Mouse (Mus musculus) CH12.LX (cell line): ENCODE data around the gene Galnt18. TPM values are rescaled to one million over a fixed set of nuclear protein-coding genes. Genes with fewer than 3 reads are reported as not detected.

Experiments
- DNase-seq: peaks from one replicate; pipeline ENCODE4 v3.0.0-alpha.2; 2013; ENCODE audit errors: extremely low read depth
- H3K27ac ChIP-seq: 2 replicates; pipeline ENCODE4 v1.5.1; 2012; ENCODE audit warnings: low read depth, mild to moderate bottlenecking, control low read depth, moderate library complexity; ENCODE audit not compliant: insufficient read depth
- H3K27me3 ChIP-seq: replicated peaks from 2 replicates; pipeline ENCODE3; 2012; ENCODE audit warnings: inconsistent platforms
- H3K36me3 ChIP-seq, 2 experiments: replicated peaks in 1 of 2; 2 replicates each; pipeline versions ENCODE3 to v1.6.1; 2012; ENCODE audit warnings: inconsistent platforms in 1 of 2, low read length in 1 of 2, mild to moderate bottlenecking in 1 of 2, mixed read lengths in 1 of 2, moderate library complexity in 1 of 2; ENCODE audit not compliant: control insufficient read depth in 1 of 2, insufficient read depth in 1 of 2
- H3K4me1 ChIP-seq, 2 experiments: 2 replicates each; pipeline ENCODE4 v1.6.1; 2012; ENCODE audit warnings: inconsistent platforms in 1 of 2, moderate library complexity in 1 of 2; ENCODE audit not compliant: insufficient read depth in 2 of 2, control insufficient read depth in 1 of 2
- H3K4me2 ChIP-seq: 2 replicates; pipeline ENCODE4 v1.6.1; 2012; ENCODE audit warnings: low read depth, mild to moderate bottlenecking, control low read depth; ENCODE audit not compliant: poor library complexity, insufficient read depth, severe bottlenecking
- H3K4me3 ChIP-seq, 3 experiments: fragments of 150-350 bp in 1 of 3; sonication (generic) in 1 of 3; replicated peaks in 1 of 3; 2 replicates each; pipeline versions ENCODE3 to v1.5.1; 2011 to 2012; ENCODE audit warnings: low read depth in 2 of 3, low read length in 2 of 3, mild to moderate bottlenecking in 2 of 3, moderate library complexity in 2 of 3, control low read depth in 1 of 3, improper control_type of control experiment in 1 of 3, inconsistent platforms in 1 of 3, mixed read lengths in 1 of 3; ENCODE audit not compliant: poor library complexity in 1 of 3
- H3K79me2 ChIP-seq: replicated peaks from 2 replicates; pipeline ENCODE4 v1.6.1; 2012; ENCODE audit warnings: mild to moderate bottlenecking, moderate library complexity; ENCODE audit not compliant: control insufficient read depth, poor library complexity, insufficient read depth, severe bottlenecking; ENCODE audit errors: extremely low read depth
- H3K9ac ChIP-seq: 2 replicates; pipeline ENCODE4 v1.6.1; 2012; ENCODE audit warnings: low read depth, mild to moderate bottlenecking, control low read depth, moderate library complexity; ENCODE audit not compliant: insufficient read depth
- H3K9me3 ChIP-seq: replicated peaks from 2 replicates; pipeline ENCODE3; 2012; ENCODE audit warnings: low read length, inconsistent platforms, mixed read lengths
- BHLHE40 ChIP-seq: IDR thresholded peaks from 2 replicates; pipeline ENCODE4 v1.6.1; 2011; ENCODE audit warnings: mild to moderate bottlenecking, low read depth, low read length, improper control_type of control experiment
- CHD1 ChIP-seq: IDR thresholded peaks from 2 replicates; pipeline ENCODE4 v1.6.1; 2012; ENCODE audit warnings: low read depth, low read length, improper control_type of control experiment, inconsistent platforms
- ELF1 ChIP-seq: IDR thresholded peaks from 2 replicates; pipeline ENCODE4 v1.6.1; 2014; ENCODE audit warnings: low read depth, mild to moderate bottlenecking, inconsistent platforms, low read length, improper control_type of control experiment
- HCFC1 ChIP-seq: IDR thresholded peaks from 2 replicates; pipeline ENCODE4 v1.6.1; 2012; ENCODE audit warnings: low read depth, mild to moderate bottlenecking, inconsistent platforms, low read length, improper control_type of control experiment
- IRF4 ChIP-seq: IDR thresholded peaks from 2 replicates; pipeline ENCODE4 v1.6.1; 2014; ENCODE audit warnings: low read depth, mild to moderate bottlenecking, inconsistent platforms, low read length, improper control_type of control experiment
- JUND ChIP-seq: conservative IDR thresholded peaks from 2 replicates; pipeline ENCODE4 v1.6.1; 2011; ENCODE audit warnings: low read depth, low read length, improper control_type of control experiment
- MAFK ChIP-seq: IDR thresholded peaks from 2 replicates; pipeline ENCODE4 v1.6.1; 2011; ENCODE audit warnings: low read length, improper control_type of control experiment; ENCODE audit not compliant: insufficient replicate concordance
- MEF2A ChIP-seq: IDR thresholded peaks from 2 replicates; pipeline ENCODE4 v1.6.1; 2014; ENCODE audit warnings: low read depth, mild to moderate bottlenecking, inconsistent platforms, low read length, improper control_type of control experiment, borderline replicate concordance
- NELFE ChIP-seq: IDR thresholded peaks from 2 replicates; pipeline ENCODE4 v1.6.1; 2011; ENCODE audit warnings: low read depth, low read length, improper control_type of control experiment
- POLR2A ChIP-seq: IDR thresholded peaks from 2 replicates; pipeline ENCODE4 v1.6.1; 2011; ENCODE audit warnings: low read depth, mild to moderate bottlenecking, improper control_type of control experiment, low read length
- RCOR1 ChIP-seq: conservative IDR thresholded peaks from 2 replicates; pipeline ENCODE4 v1.6.1; 2012; ENCODE audit warnings: low read depth, mild to moderate bottlenecking, inconsistent platforms, low read length, improper control_type of control experiment
- TCF12 ChIP-seq: IDR thresholded peaks from 2 replicates; pipeline ENCODE4 v1.6.1; 2014; ENCODE audit warnings: low read depth, mild to moderate bottlenecking, inconsistent platforms, low read length, improper control_type of control experiment
- USF2 ChIP-seq: conservative IDR thresholded peaks from 2 replicates; pipeline ENCODE4 v1.6.1; 2011; ENCODE audit warnings: low read depth, low read length, improper control_type of control experiment
- ZC3H11A ChIP-seq: IDR thresholded peaks from 2 replicates; pipeline ENCODE4 v1.6.1; 2012; ENCODE audit warnings: low read depth, mild to moderate bottlenecking, inconsistent platforms, low read length, improper control_type of control experiment
- dilution Hi-C: fragments of 300-500 bp; cut with MboI; formaldehyde crosslinking; loops from 2 replicates; pipeline ENCODE4 v1.14.3; 2020; ENCODE audit warnings: low sequenced_read_pairs; ENCODE audit not compliant: extremely low pct_unique_long_range_greater_than_20kb, extremely low pct_ligation_motif_present
- in situ Hi-C: fragments of 300-500 bp; cut with MboI; formaldehyde crosslinking; loops from 3 replicates; pipeline ENCODE4 v1.14.3; 2019; ENCODE audit warnings: low sequenced_read_pairs, low pct_ligation_motif_present, low pct_unique_long_range_greater_than_20kb, mixed read lengths
- polyA plus RNA-seq: library from polyadenylated mRNA; unstranded; fragments of >175 nt; gene quantifications from 2 replicates; pipeline ENCODE4 v1.2.1, GENCODE M21; 2012; ENCODE audit warnings: low read depth; ENCODE audit not compliant: insufficient read length
- total RNA-seq, 2 experiments: library from RNA; depleted of rRNA; stranded (reverse); fragments of 300-350 nt in 1 of 2; fragments of >200 nt in 1 of 2; gene quantifications; 2 replicates each; pipeline ENCODE4 v1.2.3; 2012 to 2014

The Galnt18 gene
- total and polyA plus RNA-seq, 3 experiments = 0.04 TPM; not detected in 2

- Histone ChIP-seq H3K4me3 (no peak overlapping the region), H3K9ac (no peak overlapping the region), H3K27me3 (no peaks in the 10 kb centered on the region), H3K36me3 (no peaks in the 10 kb centered on the region), H3K27ac (no peak overlapping the region), H3K79me2 (no peaks in the 10 kb centered on the region), H3K4me2 (no peak overlapping the region), H3K4me1 (no peaks in the 10 kb centered on the region), H3K9me3 (no peaks in the 10 kb centered on the region)
- dilution Hi-C loops (no loop called here), in situ Hi-C loops (no loop called here)
- DNase-seq = no peak
- TF ChIP-seq JUND (no peak), ZC3H11A (no peak), IRF4 (no peak), RCOR1 (no peak), ELF1 (no peak), CHD1 (no peak), POLR2A (no peak), TCF12 (no peak)
Measured at GRCm38 (mm10) chr7:111509167-111509854, 270.5 kb downstream of the Galnt18 start.

- Histone ChIP-seq H3K4me1 (peaks cover 0 to 5% of the 10 kb centered on the region in 2 experiments; a peak in 1 of 4 replicates), H3K36me3 (no peaks in the 10 kb centered on the region), H3K4me3 (no peak overlapping the region), H3K9me3 (no peaks in the 10 kb centered on the region), H3K9ac (no peak overlapping the region), H3K27ac (no peak overlapping the region), H3K27me3 (no peaks in the 10 kb centered on the region), H3K4me2 (no peak overlapping the region), H3K79me2 (no peaks in the 10 kb centered on the region)
- dilution Hi-C loops (no loop called here), in situ Hi-C loops (no loop called here)
- TF ChIP-seq MEF2A (no peak), HCFC1 (no peak), USF2 (no peak), NELFE (no peak), CHD1 (no peak), BHLHE40 (no peak), ZC3H11A (no peak), ELF1 (no peak), IRF4 (no peak), MAFK (no peak)
- DNase-seq = no peak
Measured at GRCm38 (mm10) chr7:111500616-111501015, 279.2 kb downstream of the Galnt18 start.
